Mouse (Mus musculus) spleen, postnatal 4 days (tissue): Measurements from ENCODE around the gene Rasl11a.
"Not testable (repeated sequence)": the region's sequence is repeated elsewhere in the genome, so short reads cannot be mapped to it uniquely, and the experiment has no call there.

Experiments used
- DNase-seq, 2 experiments: peaks; one replicate each; pipeline ENCODE4 v3.0.0; 2022; ENCODE audit warnings: low spot score in 2 of 2

The Rasl11a gene

DNA sequence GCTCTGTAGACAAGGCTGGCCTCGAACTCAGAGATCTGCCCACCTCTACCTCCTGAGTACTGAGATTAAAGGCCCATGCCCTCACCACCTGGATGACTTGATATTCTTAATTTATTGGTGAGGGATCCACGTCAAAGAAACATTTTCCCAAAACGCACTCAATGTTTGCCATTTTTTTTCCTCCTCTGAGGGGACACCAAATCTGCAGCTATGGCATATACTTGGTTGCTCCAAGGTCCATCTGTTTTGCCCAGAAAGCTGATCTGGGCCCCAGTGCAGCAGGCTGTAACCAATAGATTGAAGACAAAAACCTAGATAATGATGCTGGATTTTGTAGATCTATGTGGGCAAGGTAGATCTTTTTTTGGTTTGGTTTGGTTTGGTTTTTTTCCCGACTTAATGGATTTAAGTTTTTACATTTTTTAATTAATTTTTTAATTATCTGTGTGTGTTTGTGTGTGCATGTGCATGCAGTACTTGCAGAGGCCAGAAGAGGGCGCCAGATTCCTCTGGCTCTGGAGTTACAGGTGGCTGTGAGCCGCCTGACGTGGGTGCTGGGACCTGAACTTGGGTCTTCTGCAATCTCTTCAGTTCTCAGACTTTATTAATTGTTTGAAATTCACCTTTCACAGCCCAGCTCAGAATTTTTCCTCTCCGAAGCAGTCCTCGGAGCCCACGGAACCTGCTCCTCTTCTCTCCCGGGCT, 48.8 kb downstream of the Rasl11a start:
- peak in 1 of 2 experiments; percentile 57 for DNase-seq

DNA sequence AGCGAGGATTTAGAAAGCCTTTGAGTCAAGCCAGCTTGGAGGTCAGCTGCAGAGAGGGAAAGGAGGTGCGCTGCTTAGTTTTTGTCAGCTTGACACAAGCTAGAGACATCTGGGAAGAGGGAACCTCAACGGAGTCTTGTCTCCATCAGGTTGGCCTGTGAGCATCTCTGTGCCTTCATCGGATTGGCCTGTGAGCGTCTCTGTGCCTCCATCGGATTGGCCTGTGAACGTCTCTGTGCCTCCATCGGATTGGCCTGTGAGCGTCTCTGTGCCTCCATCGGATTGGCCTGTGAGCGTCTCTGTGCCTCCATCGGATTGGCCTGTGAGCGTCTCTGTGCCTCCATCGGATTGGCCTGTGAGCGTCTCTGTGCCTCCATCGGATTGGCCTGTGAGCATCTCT, 50.8 kb downstream of the Rasl11a start:
- not testable (repeated sequence) for DNase-seq

DNA sequence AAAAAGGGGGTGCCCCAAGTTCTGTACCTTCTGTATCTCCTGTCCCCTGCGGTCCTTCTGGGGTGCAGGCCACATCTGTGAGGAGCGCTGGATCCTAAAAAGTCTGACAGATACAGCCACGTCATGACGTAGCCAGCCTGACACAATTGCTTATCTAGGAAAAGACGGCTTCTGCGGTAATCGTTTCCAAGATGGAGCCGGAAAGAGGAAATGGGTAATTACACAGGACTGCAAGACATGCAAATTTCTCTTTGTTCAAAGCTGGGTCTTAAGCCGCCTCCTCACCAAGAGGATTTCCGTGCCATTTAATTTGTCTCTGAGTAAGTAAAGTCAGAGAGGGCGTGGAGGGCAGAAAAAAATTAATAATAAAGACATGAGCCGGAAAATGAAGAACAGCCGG, 52.1 kb downstream of the Rasl11a start:
- peak in 1 of 2 experiments; percentile 60 for DNase-seq
